Comparison of ENCODE assay signal across 18 mouse cellular contexts in genomic region chr9:46816126-46816525, GRCm38 (mm10).
DNase-seq lines count a peak whose midpoint lies in the region; ATAC-seq and TF ChIP-seq lines count a peak whose summit lies in the region.
"Had no signal": no experiment of that assay in that cellular context is flagged by ENCODE, and none has a peak within 500 bp of the region (broad histone marks: within the 10 kb centered on the region; RNA-seq: fewer than 3 reads in every experiment).

No protein-coding gene starts in this region.

- H3K4me1 ChIP-seq in stomach, postnatal 0 days (replicated peaks; ENCODE audit: control insufficient read depth, insufficient read depth) = no peaks in the 10 kb centered on the region

- no peak for TF ChIP-seq CTCF in stomach, postnatal 0 days (IDR thresholded peaks at IDR 0.05; ENCODE audit: low read depth)

- no peak for TF ChIP-seq EP300 in stomach, postnatal 0 days (optimal IDR thresholded peaks at IDR 0.05)

- 72% methylated on average over 5 of the region's 5 CpGs for WGBS in stomach, postnatal 0 days

- no peak for ATAC-seq in stomach, postnatal 0 days (ENCODE audit: low FRiP score, low TSS enrichment)
- ATAC-seq: CD4-positive, CD25-positive, alpha-beta regulatory T cell, adult 4 months; hindbrain, postnatal 0 days; midbrain, embryonic 16.5 days had no signal

- H3K27ac ChIP-seq in stomach, postnatal 0 days (replicated peaks) = no peak overlapping the region
- H3K27ac ChIP-seq: hindbrain, postnatal 0 days had no signal

- no peaks in the 10 kb centered on the region for H3K27me3 ChIP-seq in stomach, postnatal 0 days (ENCODE audit: control insufficient read depth, insufficient read depth, low read length)

- DNase-seq in cerebellum, postnatal 10 days = peak; percentile 31 to 47
- DNase-seq in cerebellum, adult 9-11 months = no peak
- peak; percentile 43 for DNase-seq in layer of hippocampus, adult 9-11 months
- DNase-seq in layer of hippocampus, postnatal 14 days (ENCODE audit: low spot score in 2 of 2) = no peak
- peak; percentile 69 to 73 for DNase-seq in left cerebral cortex, adult 18-20 months (ENCODE audit: low spot score in 2 of 2)
- peak; percentile 69 to 79 for DNase-seq in right cerebral cortex, postnatal 10 days (ENCODE audit: low spot score in 2 of 2)
- DNase-seq in stomach, postnatal 0 days (ENCODE audit: low spot score) = no peak
- DNase-seq in retina, embryonic 14.5 days (ENCODE audit: low spot score) = no peak
- DNase-seq: cerebellum, adult 11 months; cerebellum, postnatal 36 days; kidney, adult 18-20 months; kidney, postnatal 10 days; lung, adult 2 months had no signal

- no peak overlapping the region for H3K4me2 ChIP-seq in stomach, postnatal 0 days (replicated peaks; ENCODE audit: low read depth)
- H3K4me2 ChIP-seq: liver, embryonic 11.5 days had no signal

- H3K4me3 ChIP-seq in stomach, postnatal 0 days (ENCODE audit: low read depth, low read length) = no peak overlapping the region

- no peaks in the 10 kb centered on the region for H3K9me3 ChIP-seq in stomach, postnatal 0 days (ENCODE audit: control insufficient read depth, low read length)

- H3K36me3 ChIP-seq in stomach, postnatal 0 days (ENCODE audit: control insufficient read depth, insufficient read depth, low read length) = no peaks in the 10 kb centered on the region
- H3K36me3 ChIP-seq: G1E had no signal

- H3K9ac ChIP-seq in stomach, postnatal 0 days (ENCODE audit: low read length) = no peak overlapping the region

Comparison
In these comparisons a context has a peak if more than half of its experiments do, and no peak if none do; other contexts are left out.
1. DNase-seq: peak in cerebellum, postnatal 10 days (2 of 2), layer of hippocampus, adult 9-11 months (single experiment), left cerebral cortex, adult 18-20 months (2 of 2) and right cerebral cortex, postnatal 10 days (2 of 2); none in cerebellum, adult 9-11 months (single experiment), layer of hippocampus, postnatal 14 days (0 of 2), stomach, postnatal 0 days (single experiment) and retina, embryonic 14.5 days (single experiment).